Mouse (Mus musculus): ENCODE measurements around the gene D6Wsu163e. TPM values are rescaled to one million over a fixed set of nuclear protein-coding genes. Genes with fewer than 3 reads are reported as not detected.

The D6Wsu163e gene
- total and polyA plus RNA-seq, 3 experiments, result 28.4 to 31.4 TPM; not detected in 1

- H3K79me2 ChIP-seq (ENCODE audit: control insufficient read depth, insufficient read depth, low read length, poor library complexity), result no peaks in the 10 kb centered on the region
- H3K27ac ChIP-seq (ENCODE audit: control insufficient read depth, low read depth, low read length), result no peak overlapping the region
- H3K9me3 ChIP-seq (replicated peaks; ENCODE audit: insufficient read depth, low read length), result no peaks in the 10 kb centered on the region
- no peaks in the 10 kb centered on the region for H3K36me3 ChIP-seq (ENCODE audit: control insufficient read depth in 1 of 2, insufficient read depth in 2 of 2, low read length in 2 of 2)
- no peaks in the 10 kb centered on the region for H3K4me1 ChIP-seq (ENCODE audit: control insufficient read depth in 1 of 2, insufficient read depth in 2 of 2, low read length in 2 of 2)
- no peak overlapping the region for H3K9ac ChIP-seq (ENCODE audit: control insufficient read depth, low read depth, low read length, poor library complexity, severe bottlenecking)
- no peak overlapping the region for H3K4me3 ChIP-seq (ENCODE audit: control insufficient read depth in 1 of 2, insufficient read depth in 1 of 2, low read depth in 2 of 2, low read length in 2 of 2)
- no peaks in the 10 kb centered on the region for H3K27me3 ChIP-seq (ENCODE audit: control insufficient read depth in 1 of 2, insufficient read depth in 2 of 2, low read length in 2 of 2)
- TF ChIP-seq MAZ (IDR thresholded peaks at IDR 0.05; ENCODE audit: low read depth, low read length) (no peak), POLR2A (IDR thresholded peaks at IDR 0.05; ENCODE audit: control insufficient read depth in 1 of 2, insufficient read depth in 1 of 2, low read depth in 1 of 2, low read length in 2 of 2, poor library complexity in 1 of 2) (no peak), MAX (IDR thresholded peaks at IDR 0.05; ENCODE audit: low read length) (no peak), GATA1 (IDR thresholded peaks at IDR 0.05; ENCODE audit: low read depth, low read length) (no peak), ZC3H11A (IDR thresholded peaks at IDR 0.05; ENCODE audit: low read depth, low read length) (no peak), CHD1 (IDR thresholded peaks at IDR 0.05; ENCODE audit: low read depth, low read length) (no peak), POLR2AphosphoS2 (IDR thresholded peaks at IDR 0.05; ENCODE audit: low read length) (no peak), TCF12 (IDR thresholded peaks at IDR 0.05; ENCODE audit: low read depth, low read length) (no peak), NRF1 (IDR thresholded peaks at IDR 0.05; ENCODE audit: insufficient read depth, low read depth, low read length, poor library complexity, severe bottlenecking) (no peak), EP300 (IDR thresholded peaks at IDR 0.05; ENCODE audit: low read depth in 1 of 2, low read length in 2 of 2) (no peak), USF2 (IDR thresholded peaks at IDR 0.05; ENCODE audit: borderline replicate concordance in 1 of 2, insufficient read depth in 1 of 2, low read depth in 1 of 2, low read length in 2 of 2) (no peak)
- DNase-seq (ENCODE audit: low read depth, low spot score), result no peak
These were observed 31.9 kb upstream of the D6Wsu163e start for GRCm38 (mm10) chr6:126907876-126908275.

DNA sequence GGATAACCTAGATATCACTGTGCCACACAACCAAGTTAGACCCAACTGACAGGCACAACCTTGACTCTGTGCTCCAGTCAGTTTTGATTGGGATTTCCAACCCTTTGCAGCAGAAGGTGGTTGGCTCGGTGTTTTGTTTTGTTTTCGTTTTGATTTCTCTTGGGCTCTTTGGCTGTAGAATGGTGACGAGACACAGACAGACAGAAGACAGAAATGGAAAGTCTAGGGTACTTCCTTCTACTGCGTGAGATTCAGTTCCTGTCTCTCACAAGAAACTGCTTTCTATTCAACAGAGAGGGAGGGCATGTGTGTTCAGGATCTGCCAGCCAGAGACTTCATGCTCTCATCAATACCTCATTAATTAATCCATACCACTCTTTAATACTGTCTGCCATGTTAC, 29.0 kb upstream of the D6Wsu163e start:
- H3K79me2 ChIP-seq (ENCODE audit: control insufficient read depth, insufficient read depth, low read length, poor library complexity), result no peaks in the 10 kb centered on the region
- H3K27ac ChIP-seq (ENCODE audit: control insufficient read depth, low read depth, low read length), result no peak overlapping the region
- no peaks in the 10 kb centered on the region for H3K4me1 ChIP-seq (ENCODE audit: control insufficient read depth in 1 of 2, insufficient read depth in 2 of 2, low read length in 2 of 2)
- no peak for DNase-seq (ENCODE audit: low read depth, low spot score)
- no peak for TF ChIP-seq MEF2A (IDR thresholded peaks at IDR 0.05; ENCODE audit: extremely low read depth, insufficient replicate concordance, low read depth, low read length, poor library complexity, severe bottlenecking)
- no peak for TF ChIP-seq ETS1 (IDR thresholded peaks at IDR 0.05; ENCODE audit: low read depth, low read length)
- TF ChIP-seq ZMIZ1 (IDR thresholded peaks at IDR 0.05; ENCODE audit: low read depth, low read length), result no peak
- no peak for TF ChIP-seq SIN3A (IDR thresholded peaks at IDR 0.05; ENCODE audit: low read length)
- no peak for TF ChIP-seq ELF1 (IDR thresholded peaks at IDR 0.05; ENCODE audit: low read depth, low read length)
- no peak for TF ChIP-seq MXI1 (IDR thresholded peaks at IDR 0.05; ENCODE audit: low read depth, low read length)
- TF ChIP-seq HCFC1 (IDR thresholded peaks at IDR 0.05; ENCODE audit: low read depth, low read length), result no peak
- no peak for TF ChIP-seq GATA1 (IDR thresholded peaks at IDR 0.05; ENCODE audit: low read depth, low read length)
- no peak for TF ChIP-seq NRF1 (IDR thresholded peaks at IDR 0.05; ENCODE audit: insufficient read depth, low read depth, low read length, poor library complexity, severe bottlenecking)
- TF ChIP-seq CHD2 (IDR thresholded peaks at IDR 0.05; ENCODE audit: low read length), result no peak
- no peak for TF ChIP-seq ZC3H11A (IDR thresholded peaks at IDR 0.05; ENCODE audit: low read depth, low read length)
- TF ChIP-seq MAFK (IDR thresholded peaks at IDR 0.05; ENCODE audit: borderline replicate concordance, low read depth, low read length), result no peak
- no peak for TF ChIP-seq MYC (IDR thresholded peaks at IDR 0.05; ENCODE audit: low read depth, low read length)
- TF ChIP-seq CTCF (IDR thresholded peaks at IDR 0.05 in 2 of 3, conservative IDR thresholded peaks at IDR 0.05 in 1 of 3; ENCODE audit: control insufficient read depth in 1 of 3, insufficient read depth in 1 of 3, low read depth in 2 of 3, low read length in 3 of 3, poor library complexity in 1 of 3, severe bottlenecking in 1 of 3), result no peak
- no peaks in the 10 kb centered on the region; a peak in 1 of 4 replicates for H3K27me3 ChIP-seq (ENCODE audit: control insufficient read depth in 1 of 2, insufficient read depth in 2 of 2, low read length in 2 of 2)
- no peak overlapping the region for H3K4me3 ChIP-seq (ENCODE audit: control insufficient read depth in 1 of 2, insufficient read depth in 1 of 2, low read depth in 2 of 2, low read length in 2 of 2)
- no peak overlapping the region for H3K9ac ChIP-seq (ENCODE audit: control insufficient read depth, low read depth, low read length, poor library complexity, severe bottlenecking)
- H3K9me3 ChIP-seq (replicated peaks; ENCODE audit: insufficient read depth, low read length), result no peaks in the 10 kb centered on the region
- no peaks in the 10 kb centered on the region for H3K36me3 ChIP-seq (ENCODE audit: control insufficient read depth in 1 of 2, insufficient read depth in 2 of 2, low read length in 2 of 2)
